Mouse (Mus musculus) embryonic facial prominence, embryonic 13.5 days (tissue): ENCODE data around the gene Abca5. TPM values are rescaled to one million over a fixed set of nuclear protein-coding genes. Genes with fewer than 3 reads are reported as not detected.

Source experiments
- ATAC-seq: fragments of 200-750 bp; cut with Nextera tagmentation; 2 replicates; pipeline ENCODE4 v1.8.0; 2017; ENCODE audit warnings: low read depth; ENCODE audit not compliant: insufficient number of reproducible peaks, insufficient read depth, low FRiP score, low TSS enrichment
- H3K27ac ChIP-seq: fragments of 300-500 bp; sonication (generic); 2 replicates; pipeline ENCODE4 v1.5.1; 2015; ENCODE audit warnings: moderate library complexity, mild to moderate bottlenecking, inconsistent platforms
- H3K27me3 ChIP-seq: fragments of 300-500 bp; sonication (generic); 2 replicates; pipeline ENCODE4 v1.6.1; 2015; ENCODE audit warnings: mild to moderate bottlenecking, inconsistent platforms
- H3K36me3 ChIP-seq: fragments of 300-500 bp; sonication (generic); 2 replicates; pipeline ENCODE4 v1.6.1; 2015; ENCODE audit warnings: mild to moderate bottlenecking, inconsistent platforms
- H3K4me1 ChIP-seq: fragments of 300-500 bp; sonication (generic); 2 replicates; pipeline ENCODE4 v1.6.1; 2015; ENCODE audit warnings: inconsistent platforms
- H3K4me2 ChIP-seq: fragments of 300-500 bp; sonication (generic); 2 replicates; pipeline ENCODE4 v1.6.1; 2015; ENCODE audit warnings: moderate library complexity, mild to moderate bottlenecking, inconsistent platforms
- H3K4me3 ChIP-seq: fragments of 300-500 bp; sonication (generic); 2 replicates; pipeline ENCODE4 v1.5.1; 2015; ENCODE audit warnings: mild to moderate bottlenecking, inconsistent platforms
- H3K9ac ChIP-seq: fragments of 300-500 bp; sonication (generic); 2 replicates; pipeline ENCODE4 v1.6.1; 2015; ENCODE audit warnings: mild to moderate bottlenecking, inconsistent platforms
- H3K9me3 ChIP-seq: fragments of 300-500 bp; sonication (generic); 2 replicates; pipeline ENCODE4 v1.6.1; 2016; ENCODE audit warnings: inconsistent platforms
- WGBS: fragments of 180-500 bp; shearing (Covaris S2); methylation state at CpG from one replicate; pipeline ENCODE4 v1.1.7; 2015; ENCODE audit warnings: mixed read lengths; 5-methylcytosine and 5-hydroxymethylcytosine counted together
- polyA plus RNA-seq: library from polyadenylated mRNA; unstranded; fragments of >200 nt; fragmentation: Nextera tagmentation; extraction: Ambion mirVana; gene quantifications from 2 replicates; pipeline ENCODE4 v1.2.1, GENCODE M21; 2015

Abca5 gene
- polyA plus RNA-seq, result 6.0 and 7.1 TPM in 2 replicates

DNA sequence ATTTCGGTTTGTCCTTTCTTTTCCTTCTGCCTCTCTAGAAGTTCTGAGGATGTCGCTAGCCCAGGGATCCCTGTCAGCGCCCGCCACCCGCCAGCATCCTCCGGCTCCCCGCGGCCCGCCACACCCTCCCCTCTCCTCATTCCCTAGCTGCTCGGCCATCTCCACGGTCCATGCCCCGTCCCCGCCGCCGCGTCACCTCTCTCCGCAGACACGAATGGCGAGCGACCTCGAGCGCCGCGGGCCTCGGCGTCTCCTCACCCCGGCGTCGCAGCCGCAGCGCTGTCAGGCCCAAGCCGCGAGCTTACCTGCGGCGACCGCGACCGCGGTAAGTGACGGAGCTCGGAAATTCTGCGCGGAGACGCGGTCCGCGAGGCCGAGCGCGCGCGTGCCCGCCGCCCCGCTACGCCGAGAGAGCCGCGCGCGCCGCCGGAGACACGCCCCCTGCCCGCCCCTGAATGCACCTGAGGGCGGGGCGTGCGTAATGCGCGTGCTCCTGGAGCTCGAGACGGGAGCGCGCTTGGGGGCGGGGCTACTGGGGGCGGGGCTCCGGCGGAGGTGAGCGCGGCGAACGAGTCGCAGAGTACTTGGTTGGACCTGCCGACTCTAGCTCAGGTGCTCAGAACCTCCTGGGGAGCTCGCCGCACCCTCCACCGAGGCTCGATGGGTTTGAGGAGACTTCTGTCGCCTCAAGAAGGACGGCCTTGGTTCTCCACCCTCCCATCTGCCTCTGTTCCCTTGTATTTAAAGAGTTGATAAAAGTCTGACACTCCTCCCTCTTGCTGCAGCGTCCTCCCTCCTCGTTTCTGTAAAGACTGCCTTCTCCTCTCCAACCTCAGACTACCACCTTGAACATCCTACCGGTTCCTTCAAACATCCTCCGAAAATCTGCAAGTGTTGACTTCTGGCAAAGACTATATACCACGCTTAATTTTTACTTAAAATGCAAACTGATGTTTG, at the start of gene Abca5:
Gene Abca5, minus strand, starts transcription at position 428 of the 957 bp plus-strand sequence.
- Histone ChIP-seq H3K27me3 (no peaks in the 10 kb centered on the region), H3K4me2 (peak within 1 kb of the TSS; percentile 81), H3K9me3 (no peaks in the 10 kb centered on the region), H3K27ac (no peak within 1 kb of the TSS), H3K36me3 (no peaks in the 10 kb centered on the region), H3K9ac (peak within 1 kb of the TSS; percentile 82), H3K4me1 (0 out of 2 replicates have a peak, but pooled peaks cover 5% of the 10 kb centered on the region), H3K4me3 (peak within 1 kb of the TSS; percentile 86)
- ATAC-seq, result peak; percentile 81
- under 1% methylated on average over 89 of the region's 95 CpGs for WGBS

DNA sequence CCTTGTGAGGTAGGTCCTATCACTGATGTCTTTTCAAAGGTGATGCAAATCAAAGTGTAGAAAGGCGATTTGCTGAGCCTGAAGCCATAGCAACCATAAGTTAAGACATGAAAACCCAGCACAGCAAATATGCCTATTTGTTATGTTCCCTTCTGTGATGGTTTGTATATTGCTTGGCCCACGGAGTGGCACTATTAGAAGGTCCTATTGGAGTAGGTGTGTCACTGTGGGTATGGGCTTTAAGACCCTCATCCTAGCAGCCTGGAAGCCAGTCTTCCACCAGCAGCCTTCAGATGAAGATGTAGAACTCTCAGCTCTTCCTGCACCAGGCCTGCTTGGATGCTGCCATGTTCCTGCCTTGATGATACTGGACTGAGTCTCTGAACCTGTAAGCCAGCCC, 48.0 kb upstream of the Abca5 start:
- Histone ChIP-seq H3K4me2 (no peak overlapping the region), H3K4me1 (peaks cover 2% of the 10 kb centered on the region; the same call in 1 of the 2 replicates), H3K4me3 (no peak overlapping the region), H3K27me3 (no peaks in the 10 kb centered on the region), H3K27ac (no peak overlapping the region), H3K9ac (no peak overlapping the region), H3K9me3 (no peaks in the 10 kb centered on the region), H3K36me3 (no peaks in the 10 kb centered on the region)
- ATAC-seq, result no peak
- WGBS, result 82% methylated on average over 2 of the region's 2 CpGs

DNA sequence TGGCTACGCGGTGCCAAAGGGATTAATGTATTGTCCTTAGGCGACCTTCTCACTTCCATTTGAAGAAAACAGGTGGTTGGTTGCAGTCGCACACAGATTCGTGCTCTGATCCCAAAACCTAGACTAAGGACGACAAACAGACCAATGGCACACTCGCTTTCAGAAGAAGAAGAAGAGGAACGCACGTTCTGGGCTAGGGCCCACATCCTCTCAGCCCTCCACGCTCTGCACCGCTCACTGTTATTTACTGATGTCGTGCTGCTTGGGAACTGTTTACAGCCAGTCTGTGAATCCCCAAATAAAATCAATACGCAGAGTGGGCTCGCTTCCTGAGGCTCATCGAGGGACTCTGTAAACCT, 42.8 kb upstream of the Abca5 start:
- peak overlapping the region; percentile 40 for H3K4me3 ChIP-seq
- no peaks in the 10 kb centered on the region for H3K36me3 ChIP-seq
- H3K27ac ChIP-seq, result peak overlapping the region; percentile 61
- H3K27me3 ChIP-seq, result no peaks in the 10 kb centered on the region
- WGBS, result 25% methylated on average over 15 of the region's 15 CpGs
- H3K9ac ChIP-seq, result peak overlapping the region; percentile 61
- no peak for ATAC-seq
- peaks cover 6% of the 10 kb centered on the region; the same call in 1 of the 2 replicates for H3K4me1 ChIP-seq
- no peaks in the 10 kb centered on the region for H3K9me3 ChIP-seq
- peak overlapping the region; percentile 69 for H3K4me2 ChIP-seq

DNA sequence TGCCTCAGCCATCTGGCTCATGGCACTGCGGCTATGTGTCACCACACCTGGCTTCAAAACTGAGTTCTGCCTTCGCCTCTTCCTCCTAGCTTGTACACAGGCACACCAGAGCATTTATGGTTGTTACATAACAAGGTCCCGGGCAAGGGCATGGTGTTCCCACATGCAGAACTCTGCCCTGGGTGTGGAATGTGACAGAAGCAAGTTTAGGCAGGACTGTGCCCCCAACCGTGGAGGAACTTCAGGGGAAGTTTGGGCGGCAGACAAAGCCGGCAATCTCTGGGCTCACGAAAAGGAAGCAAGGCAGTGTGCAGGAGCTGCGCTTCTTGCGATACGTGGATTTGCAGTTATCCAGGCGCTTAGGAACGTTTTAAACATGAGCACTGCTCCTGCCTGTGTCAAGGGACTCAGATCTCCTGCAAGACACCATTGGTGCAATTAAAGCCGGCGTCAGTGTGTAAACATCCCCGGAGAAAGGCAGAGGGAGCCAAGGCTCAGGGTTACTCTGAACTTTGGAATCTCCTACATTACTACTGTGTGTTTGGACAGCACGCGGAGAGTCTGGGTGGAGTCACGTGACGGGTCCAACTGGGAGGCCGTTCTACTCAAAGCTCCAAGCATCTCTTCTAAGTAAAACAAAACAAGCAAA, 42.3 kb upstream of the Abca5 start:
- H3K9ac ChIP-seq, result peak overlapping the region; percentile 61
- H3K9me3 ChIP-seq, result no peaks in the 10 kb centered on the region
- H3K27ac ChIP-seq, result peak overlapping the region; percentile 61
- 9% methylated on average over 20 of the region's 20 CpGs for WGBS
- peak; percentile 56; the same call in 1 of the 2 replicates for ATAC-seq
- H3K36me3 ChIP-seq, result no peaks in the 10 kb centered on the region
- peak overlapping the region; percentile 40 for H3K4me3 ChIP-seq
- peak overlapping the region; percentile 69 for H3K4me2 ChIP-seq
- peaks cover 6% of the 10 kb centered on the region; the same call in 1 of the 2 replicates for H3K4me1 ChIP-seq
- H3K27me3 ChIP-seq, result no peaks in the 10 kb centered on the region

DNA sequence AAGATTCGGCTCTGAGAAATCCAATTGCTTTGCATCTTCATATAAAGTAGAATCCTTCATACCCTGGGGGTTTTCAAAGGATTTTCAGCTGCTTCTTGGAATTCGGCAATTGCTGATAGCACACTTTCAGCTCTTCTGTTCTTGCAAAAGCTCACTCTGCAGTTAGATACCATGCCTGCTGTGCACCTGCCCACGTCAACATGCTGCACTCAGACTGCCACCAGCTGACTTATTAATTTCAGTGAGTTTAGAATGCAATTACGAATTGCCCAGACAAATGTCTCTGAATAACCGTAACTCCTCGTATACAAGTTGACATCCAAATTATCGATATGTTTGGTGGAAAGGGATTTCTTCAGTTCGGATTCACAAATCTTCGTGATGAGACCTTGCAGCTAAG, 36.5 kb upstream of the Abca5 start:
- Histone ChIP-seq H3K9ac (no peak overlapping the region), H3K36me3 (no peaks in the 10 kb centered on the region), H3K4me1 (peaks cover 6% of the 10 kb centered on the region; the same call in 1 of the 2 replicates), H3K4me3 (no peak overlapping the region), H3K27ac (no peak overlapping the region), H3K27me3 (no peaks in the 10 kb centered on the region), H3K4me2 (no peak overlapping the region), H3K9me3 (no peaks in the 10 kb centered on the region)
- WGBS, result 80% methylated on average over 9 of the region's 9 CpGs
- ATAC-seq, result no peak

DNA sequence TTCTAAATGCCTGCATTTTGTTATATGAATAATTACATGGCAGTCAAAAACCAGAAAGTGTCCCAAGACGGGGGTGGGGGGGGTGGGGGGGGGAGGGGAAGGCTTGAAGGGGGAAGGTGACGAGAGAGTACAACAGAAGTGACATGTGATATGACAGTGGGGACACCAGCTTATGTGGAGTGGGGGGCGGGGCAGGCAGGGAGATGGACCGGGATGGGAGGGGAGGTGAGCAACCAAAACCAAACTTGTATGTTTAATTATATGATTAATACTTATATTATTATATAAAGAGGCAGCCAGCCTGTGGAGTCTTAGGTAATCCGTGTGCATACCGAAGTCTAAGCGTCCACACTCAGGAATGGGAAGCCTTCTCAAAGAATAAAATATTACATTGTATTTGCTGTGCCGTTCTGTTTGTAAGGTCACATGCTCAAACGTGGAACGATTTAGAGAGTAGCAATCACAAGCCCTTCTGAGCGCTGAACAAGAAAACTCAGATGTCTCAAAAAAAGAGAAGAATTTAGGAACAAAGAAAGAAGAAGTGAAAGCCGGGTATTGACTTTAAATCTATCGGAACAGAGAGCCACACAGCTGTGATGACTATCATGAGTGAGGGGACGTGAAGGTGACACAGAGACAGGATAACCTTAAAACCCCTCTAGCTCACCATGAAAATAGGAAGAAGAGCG, 34.9 kb upstream of the Abca5 start:
- Histone ChIP-seq H3K27ac (no peak overlapping the region), H3K4me2 (no peak overlapping the region), H3K27me3 (no peaks in the 10 kb centered on the region), H3K9me3 (no peaks in the 10 kb centered on the region), H3K9ac (no peak overlapping the region), H3K4me3 (no peak overlapping the region), H3K36me3 (no peaks in the 10 kb centered on the region), H3K4me1 (peaks cover 6% of the 10 kb centered on the region; the same call in 1 of the 2 replicates)
- 72% methylated on average over 15 of the region's 15 CpGs for WGBS
- ATAC-seq, result no peak

DNA sequence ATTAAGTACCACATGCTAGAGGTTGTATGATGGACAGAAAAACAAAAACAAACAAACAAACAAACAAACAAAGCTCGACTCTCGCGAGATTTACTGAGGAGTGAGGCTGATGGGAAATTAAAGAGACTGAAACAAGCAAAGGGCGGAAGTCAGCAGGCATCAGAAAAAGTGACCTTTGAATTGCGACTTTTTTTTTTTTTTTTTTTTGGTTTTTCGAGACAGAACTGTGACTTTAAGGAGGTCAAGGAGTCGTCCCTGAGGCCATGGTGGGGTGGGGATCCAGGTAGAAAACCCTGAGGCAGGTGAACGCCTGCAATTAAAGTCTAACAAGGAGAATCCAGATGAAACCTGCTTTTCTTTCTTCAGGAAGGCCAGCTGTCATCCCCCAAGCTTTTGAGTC, 34.3 kb upstream of the Abca5 start:
- WGBS, result 47% methylated on average over 8 of the region's 8 CpGs
- H3K27ac ChIP-seq, result no peak overlapping the region
- H3K4me3 ChIP-seq, result no peak overlapping the region
- no peak for ATAC-seq
- H3K27me3 ChIP-seq, result no peaks in the 10 kb centered on the region
- H3K36me3 ChIP-seq, result no peaks in the 10 kb centered on the region
- no peak overlapping the region for H3K9ac ChIP-seq
- peaks cover 6% of the 10 kb centered on the region; the same call in 1 of the 2 replicates for H3K4me1 ChIP-seq
- no peaks in the 10 kb centered on the region for H3K9me3 ChIP-seq
- H3K4me2 ChIP-seq, result no peak overlapping the region

DNA sequence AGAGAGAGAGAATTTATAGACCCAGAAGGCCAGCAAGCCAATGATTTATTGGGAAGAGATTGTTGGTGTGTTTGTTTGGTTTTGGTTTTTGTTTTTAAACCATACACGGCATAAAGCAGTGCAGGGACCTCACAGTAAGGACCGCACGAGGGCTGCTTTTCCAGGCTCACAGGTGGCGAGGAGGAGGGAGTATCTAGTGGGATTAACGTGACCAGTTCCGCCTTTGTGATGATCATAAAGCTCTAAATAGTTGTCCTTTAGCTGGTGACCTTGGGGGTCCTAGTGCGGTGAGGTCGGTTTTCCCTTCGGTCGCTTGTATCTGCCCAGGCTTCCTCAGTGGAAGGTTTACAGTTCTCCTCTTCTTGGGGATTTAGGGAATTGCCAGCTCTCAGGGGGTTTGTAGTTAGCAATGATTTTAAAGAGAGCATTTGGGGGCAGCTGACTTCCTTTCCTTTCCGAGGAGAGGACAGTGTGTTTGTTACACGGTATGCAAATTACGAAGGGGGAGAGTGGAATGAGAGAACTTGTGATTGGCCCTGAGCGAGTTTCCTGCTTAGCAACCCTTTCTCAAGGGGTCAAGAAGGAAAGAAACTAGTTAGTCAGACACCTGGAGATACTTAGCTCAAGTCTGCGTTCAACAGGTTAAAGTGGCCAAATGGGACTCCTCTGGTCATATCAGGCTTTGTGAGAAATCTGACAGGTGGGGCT, 31.9 kb upstream of the Abca5 start:
- Histone ChIP-seq H3K36me3 (no peaks in the 10 kb centered on the region), H3K4me1 (peaks cover 6% of the 10 kb centered on the region; the same call in 1 of the 2 replicates), H3K4me2 (peak overlapping the region; percentile 35), H3K4me3 (no peak overlapping the region), H3K27me3 (no peaks in the 10 kb centered on the region), H3K27ac (no peak overlapping the region), H3K9ac (no peak overlapping the region), H3K9me3 (no peaks in the 10 kb centered on the region)
- no peak for ATAC-seq
- 14% methylated on average over 15 of the region's 15 CpGs for WGBS

DNA sequence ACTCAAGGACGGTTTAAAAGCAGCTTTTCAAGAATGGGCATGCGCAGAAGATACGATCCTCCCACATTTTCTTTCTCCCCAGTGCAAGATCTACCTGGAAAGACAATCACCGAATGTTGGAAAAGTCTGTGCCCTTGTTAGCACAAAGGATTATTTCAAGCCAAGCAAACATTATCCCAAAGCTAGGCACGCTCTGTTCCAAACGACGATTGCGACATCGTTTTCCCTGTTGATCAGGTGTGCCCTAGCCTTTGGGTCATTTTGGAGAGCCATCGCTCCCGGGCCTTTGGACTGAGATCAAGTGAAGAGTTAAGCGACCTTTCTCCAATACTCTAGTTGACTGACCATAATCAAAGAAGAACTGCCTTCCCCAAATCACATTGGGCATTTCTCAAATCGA, 30.1 kb upstream of the Abca5 start:
- no peak for ATAC-seq
- Histone ChIP-seq H3K27me3 (no peaks in the 10 kb centered on the region), H3K9ac (no peak overlapping the region), H3K9me3 (no peaks in the 10 kb centered on the region), H3K4me2 (no peak overlapping the region), H3K4me1 (peaks cover 6% of the 10 kb centered on the region; the same call in 1 of the 2 replicates), H3K27ac (no peak overlapping the region), H3K4me3 (no peak overlapping the region), H3K36me3 (no peaks in the 10 kb centered on the region)
- 86% methylated on average over 13 of the region's 13 CpGs for WGBS

DNA sequence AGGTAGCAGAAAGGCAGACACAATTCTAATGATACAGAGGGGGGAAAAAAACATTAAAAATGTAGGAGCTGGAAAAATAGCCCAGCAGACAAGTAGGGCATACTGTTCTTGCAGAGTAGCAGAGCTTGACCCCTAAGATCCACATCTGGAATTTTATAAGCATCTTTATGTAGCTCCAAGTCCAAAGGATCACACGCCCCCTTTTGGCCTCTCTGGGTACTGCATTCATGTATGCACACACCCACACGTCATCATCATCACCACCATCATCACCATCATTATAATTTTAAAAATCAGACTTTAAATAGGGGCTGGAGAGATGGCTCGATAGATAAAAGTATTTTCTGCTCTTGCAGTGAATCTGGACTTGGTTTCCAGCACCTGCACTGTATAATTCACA, 29.4 kb upstream of the Abca5 start:
- 79% methylated on average over 3 of the region's 3 CpGs for WGBS
- Histone ChIP-seq H3K27me3 (no peaks in the 10 kb centered on the region), H3K4me3 (no peak overlapping the region), H3K27ac (no peak overlapping the region), H3K9ac (no peak overlapping the region), H3K36me3 (no peaks in the 10 kb centered on the region), H3K9me3 (no peaks in the 10 kb centered on the region), H3K4me1 (peaks cover 6% of the 10 kb centered on the region; the same call in 1 of the 2 replicates), H3K4me2 (no peak overlapping the region)
- ATAC-seq, result no peak

DNA sequence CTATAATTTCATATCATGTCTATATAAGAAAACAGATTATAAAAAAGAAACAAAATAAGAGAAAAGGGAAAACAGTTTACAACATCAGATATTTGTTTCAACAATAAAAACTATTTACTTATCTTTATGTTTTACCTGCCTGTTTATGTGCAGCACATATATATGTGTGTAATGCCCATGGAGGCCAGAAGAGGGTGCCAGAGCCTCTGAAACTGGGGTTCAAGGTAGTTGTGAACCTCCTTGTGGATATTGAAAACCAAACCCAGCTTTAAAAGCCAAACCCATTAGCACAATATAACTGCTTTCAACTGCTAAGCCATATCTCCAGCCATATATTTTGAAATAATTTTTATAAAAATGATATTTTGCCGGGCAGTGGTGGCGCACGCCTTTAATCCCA, 27.5 kb upstream of the Abca5 start:
- Histone ChIP-seq H3K27me3 (no peaks in the 10 kb centered on the region), H3K4me1 (peaks cover 6% of the 10 kb centered on the region; the same call in 1 of the 2 replicates), H3K27ac (no peak overlapping the region), H3K4me3 (no peak overlapping the region), H3K4me2 (no peak overlapping the region), H3K9me3 (no peaks in the 10 kb centered on the region), H3K36me3 (no peaks in the 10 kb centered on the region), H3K9ac (no peak overlapping the region)
- no peak for ATAC-seq
- WGBS, result 70% methylated on average over 3 of the region's 3 CpGs
